Mouse (Mus musculus): ENCODE measurements around the gene Zfp36l2. TPM values are rescaled to one million over a fixed set of nuclear protein-coding genes. Genes with fewer than 3 reads are reported as not detected.

Zfp36l2 gene
- total RNA-seq, 2 experiments from 2014 or later: 22.3 to 62.0 TPM

- no peak for ATAC-seq (replicated peaks; ENCODE audit: low FRiP score, poor library complexity, severe bottlenecking)
Measured at GRCm38 (mm10) chr17:84140822-84141507, 46.8 kb downstream of the Zfp36l2 start.

DNA sequence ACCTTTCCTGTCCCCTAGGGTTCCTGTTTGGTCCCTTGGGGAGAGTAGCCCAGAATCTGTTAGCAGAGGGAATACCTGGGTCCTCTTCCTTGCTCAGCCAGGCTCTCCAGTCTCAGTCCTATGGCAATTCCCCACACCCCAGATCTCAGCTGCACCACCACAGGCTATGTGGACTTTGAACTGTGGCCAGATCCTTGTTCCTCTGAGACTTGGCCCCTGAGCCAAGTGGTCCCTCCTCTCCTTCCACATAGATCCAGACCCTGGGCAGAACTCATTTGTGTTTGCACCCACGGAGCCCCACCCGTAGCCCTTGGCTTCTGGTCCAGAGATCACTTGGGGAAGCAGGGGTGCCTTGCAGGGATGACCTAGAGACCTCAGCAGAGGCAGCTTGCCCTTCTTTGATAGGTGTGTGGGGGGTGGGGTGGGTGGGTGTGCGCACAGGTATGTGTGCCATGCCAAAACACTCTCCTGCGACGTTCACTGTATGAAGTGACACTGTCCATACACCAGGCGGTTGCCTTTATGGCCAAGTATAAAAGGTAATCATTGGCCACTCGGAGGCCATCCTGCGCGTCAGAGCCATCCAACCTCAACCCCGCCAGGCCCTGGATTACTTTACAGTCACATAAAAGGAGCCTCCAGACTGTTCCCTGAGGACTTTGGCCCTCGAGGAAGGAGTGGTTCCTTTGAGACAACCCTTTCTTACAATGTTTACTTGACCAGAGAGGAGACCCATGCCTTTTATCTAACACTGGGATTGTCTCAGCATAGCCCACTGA lies 50.2 kb downstream of the Zfp36l2 start:
- ATAC-seq (replicated peaks; ENCODE audit: low FRiP score, poor library complexity, severe bottlenecking): no peak

DNA sequence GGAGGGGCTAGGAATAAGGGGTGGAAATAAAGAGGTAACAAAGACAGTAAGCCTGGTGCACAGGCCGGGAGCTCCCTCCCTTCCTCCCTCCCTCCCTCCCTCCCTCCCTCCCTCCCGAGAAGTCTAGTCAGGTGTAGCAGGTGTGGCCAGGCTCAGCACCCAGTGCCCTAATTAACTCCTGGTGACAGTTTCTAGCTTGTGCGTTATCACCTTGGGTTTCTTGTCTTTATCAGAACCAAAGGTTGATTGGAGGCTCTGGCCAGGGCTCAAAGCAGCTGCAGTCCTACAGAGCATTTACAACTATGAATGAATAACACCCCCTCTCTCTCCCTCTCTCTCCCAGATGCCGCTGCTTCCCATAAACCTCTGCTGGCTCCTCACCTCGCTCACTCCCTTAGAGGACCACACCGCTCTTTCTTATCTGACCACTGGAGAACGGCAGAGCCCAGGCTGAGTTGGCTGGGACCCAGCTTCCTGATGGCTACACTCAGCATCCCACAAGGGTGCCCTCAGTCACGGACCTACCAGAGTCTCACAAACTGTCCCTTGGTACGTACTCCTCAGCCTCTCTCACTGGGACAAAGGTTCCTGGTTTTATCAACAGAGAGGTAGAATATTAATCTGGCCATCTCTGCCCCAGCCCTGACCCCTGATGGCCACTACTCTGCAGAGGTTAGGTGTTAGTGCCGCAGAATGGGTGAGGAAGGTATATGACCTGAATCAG lies 50.9 kb downstream of the Zfp36l2 start:
- ATAC-seq (replicated peaks; ENCODE audit: low FRiP score, poor library complexity, severe bottlenecking): no peak

DNA sequence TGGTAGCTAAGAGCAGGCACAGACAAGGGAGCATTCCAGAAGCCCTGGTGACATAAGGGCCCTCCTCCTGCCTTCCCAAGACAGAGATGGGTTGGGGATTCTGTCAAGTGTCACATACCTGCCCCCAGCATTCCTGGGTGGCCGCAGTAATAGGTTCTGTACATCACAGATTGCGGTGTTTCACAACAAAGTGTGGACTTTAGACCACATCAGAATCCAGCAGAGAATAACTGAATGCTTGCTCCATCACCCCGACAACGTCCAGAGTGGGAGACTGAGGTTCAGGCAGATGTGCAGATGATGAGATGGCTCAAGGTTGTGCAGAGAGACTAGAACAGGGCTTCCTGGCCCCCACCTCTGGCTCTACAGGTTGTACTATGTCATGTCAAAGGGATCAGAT lies 51.5 kb downstream of the Zfp36l2 start:
- no peak for ATAC-seq (replicated peaks; ENCODE audit: low FRiP score, poor library complexity, severe bottlenecking)

GRCm38 (mm10) chr17:84135243-84135642 lies 52.5 kb downstream of the Zfp36l2 start:
- no peak for ATAC-seq (replicated peaks; ENCODE audit: low FRiP score, poor library complexity, severe bottlenecking)

Data from erythroid progenitor cell, adult 5-6 weeks (primary cell).